Mouse (Mus musculus) bone marrow macrophage, adult 2 months (primary cell): ENCODE data around the gene Stat2.

Experiments used
- CTCF ChIP-seq: IDR thresholded peaks from 2 replicates; pipeline ENCODE4 v1.5.1; 2012; ENCODE audit warnings: low read depth, mild to moderate bottlenecking, low read length, moderate library complexity
- POLR2A ChIP-seq: IDR thresholded peaks from 2 replicates; pipeline ENCODE4 v1.6.1; 2012; ENCODE audit warnings: mild to moderate bottlenecking, low read depth, low read length, borderline replicate concordance

- TF ChIP-seq POLR2A (no peak), CTCF (no peak)
Measured at GRCm38 (mm10) chr10:128244121-128244520, 26.2 kb upstream of the Stat2 start.
